Mouse (Mus musculus): ENCODE data around the gene Hba-x. TPM values are rescaled to one million over a fixed set of nuclear protein-coding genes. Genes with fewer than 3 reads are reported as not detected.
"Not testable (repeated sequence)": the region's sequence is repeated elsewhere in the genome, so short reads cannot be mapped to it uniquely, and the experiment has no call there.

The Hba-x gene
- polyA plus RNA-seq, 1 experiment from 2014 or later = 90.7 TPM

GRCm38 (mm10) chr11:32286695-32287492 lies 10.7 kb downstream of the Hba-x start, which contains the start of gene Hbq1b:
Hbq1b (plus strand) TSS chr11:32286965.
- Histone ChIP-seq H3K4me3 (ENCODE audit: low read length) (peak within 1 kb of the TSS; percentile 25; the same call in 1 of the 2 replicates), H3K4me2 (replicated peaks; ENCODE audit: low read depth, low read length) (peak within 1 kb of the TSS; percentile 41; the same call in 1 of the 2 replicates)
- H3K4me1 ChIP-seq (ENCODE audit: control insufficient read depth, insufficient read depth, low read length); H3K27me3 ChIP-seq (ENCODE audit: control insufficient read depth, insufficient read depth, low read length); H3K9ac ChIP-seq (ENCODE audit: low read depth, low read length); H3K9me3 ChIP-seq (ENCODE audit: control insufficient read depth, low read length); H3K36me3 ChIP-seq (ENCODE audit: control insufficient read depth, insufficient read depth, low read length); H3K27ac ChIP-seq (ENCODE audit: low read depth, low read length): not testable (repeated sequence)
- peak; percentile 75 for ATAC-seq (ENCODE audit: low FRiP score, low TSS enrichment)
- WGBS = 23% methylated on average over 30 of the region's 33 CpGs

GRCm38 (mm10) chr11:32287493-32287825 lies 11.3 kb downstream of the Hba-x start:
- 67% methylated on average over 9 of the region's 9 CpGs for WGBS
- Histone ChIP-seq H3K9me3 (ENCODE audit: control insufficient read depth, low read length) (no peaks in the 10 kb centered on the region), H3K9ac (ENCODE audit: low read depth, low read length) (no peak overlapping the region), H3K4me1 (ENCODE audit: control insufficient read depth, insufficient read depth, low read length) (no peaks in the 10 kb centered on the region), H3K27me3 (ENCODE audit: control insufficient read depth, insufficient read depth, low read length) (peaks cover 4% of the 10 kb centered on the region; the same call in 1 of the 2 replicates), H3K36me3 (ENCODE audit: control insufficient read depth, insufficient read depth, low read length) (no peaks in the 10 kb centered on the region), H3K4me2 (replicated peaks; ENCODE audit: low read depth, low read length) (no peak overlapping the region), H3K27ac (ENCODE audit: low read depth, low read length) (no peak overlapping the region), H3K4me3 (ENCODE audit: low read length) (no peak overlapping the region)
- no peak for ATAC-seq (ENCODE audit: low FRiP score, low TSS enrichment)

- not testable (repeated sequence) for ATAC-seq (ENCODE audit: low FRiP score, low TSS enrichment); H3K36me3 ChIP-seq (ENCODE audit: control insufficient read depth, insufficient read depth, low read length); H3K27me3 ChIP-seq (ENCODE audit: control insufficient read depth, insufficient read depth, low read length); H3K27ac ChIP-seq (ENCODE audit: low read depth, low read length); H3K9ac ChIP-seq (ENCODE audit: low read depth, low read length); H3K4me2 ChIP-seq (replicated peaks; ENCODE audit: low read depth, low read length); H3K9me3 ChIP-seq (ENCODE audit: control insufficient read depth, low read length); H3K4me3 ChIP-seq (ENCODE audit: low read length); H3K4me1 ChIP-seq (ENCODE audit: control insufficient read depth, insufficient read depth, low read length)
- 89% methylated on average over 4 of the region's 4 CpGs for WGBS
Measured at GRCm38 (mm10) chr11:32292819-32293218, 16.6 kb downstream of the Hba-x start.

- not testable (repeated sequence) for H3K27ac ChIP-seq (ENCODE audit: low read depth, low read length); H3K4me2 ChIP-seq (replicated peaks; ENCODE audit: low read depth, low read length); H3K9ac ChIP-seq (ENCODE audit: low read depth, low read length); H3K4me1 ChIP-seq (ENCODE audit: control insufficient read depth, insufficient read depth, low read length); H3K9me3 ChIP-seq (ENCODE audit: control insufficient read depth, low read length); ATAC-seq (ENCODE audit: low FRiP score, low TSS enrichment); H3K27me3 ChIP-seq (ENCODE audit: control insufficient read depth, insufficient read depth, low read length); H3K4me3 ChIP-seq (ENCODE audit: low read length); H3K36me3 ChIP-seq (ENCODE audit: control insufficient read depth, insufficient read depth, low read length)
- WGBS = 71% methylated on average over 3 of the region's 3 CpGs
Measured at GRCm38 (mm10) chr11:32293479-32293878, 17.3 kb downstream of the Hba-x start.

GRCm38 (mm10) chr11:32296203-32296602 lies 20.0 kb downstream of the Hba-x start, which contains the start of gene Hba-a2:
Hba-a2 (plus strand) TSS chr11:32296489.
- H3K4me2 ChIP-seq (replicated peaks; ENCODE audit: low read depth, low read length); H3K36me3 ChIP-seq (ENCODE audit: control insufficient read depth, insufficient read depth, low read length); H3K27ac ChIP-seq (ENCODE audit: low read depth, low read length); H3K4me3 ChIP-seq (ENCODE audit: low read length); H3K9me3 ChIP-seq (ENCODE audit: control insufficient read depth, low read length); H3K9ac ChIP-seq (ENCODE audit: low read depth, low read length); H3K4me1 ChIP-seq (ENCODE audit: control insufficient read depth, insufficient read depth, low read length); H3K27me3 ChIP-seq (ENCODE audit: control insufficient read depth, insufficient read depth, low read length): not testable (repeated sequence)
- 0 out of 2 replicates have a peak, but pooled peaks have one; percentile 29 for ATAC-seq (ENCODE audit: low FRiP score, low TSS enrichment)
- WGBS = no CpG with 5 or more reads among the region's 4 CpGs

GRCm38 (mm10) chr11:32297417-32297816 lies 21.2 kb downstream of the Hba-x start:
- not testable (repeated sequence) for H3K27me3 ChIP-seq (ENCODE audit: control insufficient read depth, insufficient read depth, low read length); ATAC-seq (ENCODE audit: low FRiP score, low TSS enrichment); H3K4me2 ChIP-seq (replicated peaks; ENCODE audit: low read depth, low read length); H3K9ac ChIP-seq (ENCODE audit: low read depth, low read length); H3K4me3 ChIP-seq (ENCODE audit: low read length); H3K4me1 ChIP-seq (ENCODE audit: control insufficient read depth, insufficient read depth, low read length); H3K36me3 ChIP-seq (ENCODE audit: control insufficient read depth, insufficient read depth, low read length); H3K9me3 ChIP-seq (ENCODE audit: control insufficient read depth, low read length); H3K27ac ChIP-seq (ENCODE audit: low read depth, low read length)
- 40% methylated on average over 2 of the region's 2 CpGs for WGBS

GRCm38 (mm10) chr11:32297866-32298531 lies 21.8 kb downstream of the Hba-x start:
- Histone ChIP-seq H3K9me3 (ENCODE audit: control insufficient read depth, low read length) (no peaks in the 10 kb centered on the region), H3K36me3 (ENCODE audit: control insufficient read depth, insufficient read depth, low read length) (no peaks in the 10 kb centered on the region), H3K4me1 (ENCODE audit: control insufficient read depth, insufficient read depth, low read length) (no peaks in the 10 kb centered on the region), H3K9ac (ENCODE audit: low read depth, low read length) (no peak overlapping the region), H3K4me3 (ENCODE audit: low read length) (no peak overlapping the region), H3K27me3 (ENCODE audit: control insufficient read depth, insufficient read depth, low read length) (no peaks in the 10 kb centered on the region; the same call in 1 of the 2 replicates), H3K27ac (ENCODE audit: low read depth, low read length) (no peak overlapping the region), H3K4me2 (replicated peaks; ENCODE audit: low read depth, low read length) (no peak overlapping the region)
- whole genome bisulfite sequencing = 89% methylated on average over 1 of the region's 1 CpGs
- no peak for ATAC-seq (ENCODE audit: low FRiP score, low TSS enrichment)

- no peaks in the 10 kb centered on the region for H3K36me3 ChIP-seq (ENCODE audit: control insufficient read depth, insufficient read depth, low read length)
- H3K27me3 ChIP-seq (ENCODE audit: control insufficient read depth, insufficient read depth, low read length) = no peaks in the 10 kb centered on the region; the same call in 1 of the 2 replicates
- no peaks in the 10 kb centered on the region for H3K4me1 ChIP-seq (ENCODE audit: control insufficient read depth, insufficient read depth, low read length)
- H3K9ac ChIP-seq (ENCODE audit: low read depth, low read length) = no peak overlapping the region
- 96% methylated on average over 2 of the region's 2 CpGs for WGBS
- no peak overlapping the region for H3K4me3 ChIP-seq (ENCODE audit: low read length)
- ATAC-seq (ENCODE audit: low FRiP score, low TSS enrichment) = no peak
- H3K4me2 ChIP-seq (replicated peaks; ENCODE audit: low read depth, low read length) = no peak overlapping the region
- no peak overlapping the region for H3K27ac ChIP-seq (ENCODE audit: low read depth, low read length)
- H3K9me3 ChIP-seq (ENCODE audit: control insufficient read depth, low read length) = no peaks in the 10 kb centered on the region
Measured at GRCm38 (mm10) chr11:32298532-32298918, 22.3 kb downstream of the Hba-x start.

GRCm38 (mm10) chr11:32299865-32300264 lies 23.7 kb downstream of the Hba-x start, which contains the start of gene Hbq1a:
Hbq1a (plus strand) TSS chr11:32300069.
- not testable (repeated sequence) for H3K9me3 ChIP-seq (ENCODE audit: control insufficient read depth, low read length); H3K27ac ChIP-seq (ENCODE audit: low read depth, low read length); H3K4me1 ChIP-seq (ENCODE audit: control insufficient read depth, insufficient read depth, low read length); H3K36me3 ChIP-seq (ENCODE audit: control insufficient read depth, insufficient read depth, low read length); H3K27me3 ChIP-seq (ENCODE audit: control insufficient read depth, insufficient read depth, low read length); H3K4me3 ChIP-seq (ENCODE audit: low read length); H3K9ac ChIP-seq (ENCODE audit: low read depth, low read length)
- H3K4me2 ChIP-seq (replicated peaks; ENCODE audit: low read depth, low read length) = peak within 1 kb of the TSS; percentile 37; the same call in 1 of the 2 replicates
- ATAC-seq (ENCODE audit: low FRiP score, low TSS enrichment) = peak; percentile 67
- WGBS = 3% methylated on average over 16 of the region's 16 CpGs
